Mouse (Mus musculus): ENCODE results near the gene Tango2.
A peak's percentile ranks its signal among the peaks of the same experiment; 100 is the strongest.

The Tango2 gene

DNA sequence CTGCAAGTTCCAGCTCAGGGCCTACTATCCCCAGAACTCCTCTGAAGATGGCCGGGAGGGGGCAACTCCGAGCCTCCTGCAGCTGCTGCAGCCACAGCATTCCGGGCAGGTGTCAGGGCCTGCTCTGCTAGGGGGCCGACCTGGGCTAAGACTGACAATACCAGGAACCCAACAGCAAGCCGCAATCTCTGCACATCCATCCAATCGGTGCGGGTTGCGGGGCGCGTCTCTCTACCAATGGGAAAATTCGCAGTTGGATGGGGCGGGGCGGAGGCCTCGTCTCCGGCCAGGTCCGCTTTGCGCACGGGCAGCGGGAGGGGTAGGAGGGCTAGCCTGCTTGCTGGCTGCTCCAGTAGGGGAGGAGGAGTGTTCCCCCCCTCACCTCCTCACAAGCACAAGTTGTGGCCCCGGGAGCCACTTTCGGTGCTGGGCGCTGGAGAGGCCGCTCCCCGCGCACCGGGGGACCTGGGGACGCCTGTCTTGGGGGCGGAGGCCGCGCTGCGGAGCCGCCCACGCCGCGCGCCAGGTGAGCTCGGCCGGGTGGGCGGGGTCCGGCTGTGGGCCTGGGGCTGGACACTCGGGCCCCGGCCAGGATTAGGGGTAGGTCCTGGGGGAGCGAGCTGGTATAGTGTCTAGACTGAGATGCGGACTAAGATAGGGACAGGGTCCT, at the start of gene Tango2, which contains the start of gene Arvcf:
TSS of gene Tango2 (minus strand) at position 173 of the 670 bp plus-strand sequence.
TSS of gene Arvcf (plus strand) at position 252 of the 670 bp plus-strand sequence.
- DNase-seq, result peak; percentile 93

GRCm38 (mm10) chr16:18396791-18397621, 49.1 kb upstream of the Tango2 start:
- no peak for DNase-seq

- DNase-seq, result no peak
Measured at GRCm38 (mm10) chr16:18396201-18396600, 48.3 kb upstream of the Tango2 start.

GRCm38 (mm10) chr16:18395620-18396036, 47.7 kb upstream of the Tango2 start:
- no peak for DNase-seq

DNA sequence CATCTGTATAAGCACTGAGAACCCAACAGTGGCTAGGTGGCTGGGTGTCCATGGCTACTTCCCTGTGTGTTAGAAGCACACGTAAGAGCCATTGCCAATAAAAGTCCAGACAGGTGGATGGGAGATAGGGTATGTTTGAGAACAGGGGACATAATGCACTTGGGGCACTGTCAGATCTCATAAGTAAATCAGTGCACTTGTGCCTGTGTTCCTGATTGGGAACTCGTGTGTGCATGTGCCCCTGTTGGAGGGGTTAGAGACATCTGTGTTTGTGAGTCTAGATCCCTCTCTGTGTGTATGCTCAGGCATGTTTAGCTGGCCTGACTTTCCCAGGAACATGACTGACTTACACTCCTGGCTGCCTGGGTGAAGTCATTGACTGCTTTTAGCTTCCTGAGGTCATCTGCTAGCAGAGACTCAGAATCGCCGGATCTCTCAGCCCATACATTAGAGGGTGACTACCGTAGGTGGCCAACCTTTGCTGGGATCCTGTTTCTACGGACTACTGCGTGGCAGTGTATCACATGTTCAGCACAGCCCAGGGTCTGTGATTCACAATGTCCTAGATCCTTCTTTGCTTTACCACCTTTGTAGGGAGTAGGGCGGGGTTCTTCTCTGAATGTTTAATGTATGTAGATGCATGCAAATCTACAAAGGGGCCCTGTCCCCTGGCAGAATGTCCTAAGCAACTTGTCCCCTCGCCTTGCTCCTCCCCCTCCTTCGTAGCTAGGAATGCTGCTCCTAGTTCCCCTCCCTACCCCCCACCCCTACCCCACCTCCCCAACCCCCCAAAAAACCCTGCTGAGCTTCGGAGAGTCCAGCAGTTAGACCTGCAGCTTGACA, 47.1 kb upstream of the Tango2 start:
- no peak for DNase-seq

GRCm38 (mm10) chr16:18394056-18394455, 46.2 kb upstream of the Tango2 start:
- DNase-seq, result no peak

- DNase-seq, result no peak
Measured at GRCm38 (mm10) chr16:18393595-18393994, 45.7 kb upstream of the Tango2 start.

GRCm38 (mm10) chr16:18392469-18393426, 44.8 kb upstream of the Tango2 start:
- DNase-seq, result peak; percentile 61

DNA sequence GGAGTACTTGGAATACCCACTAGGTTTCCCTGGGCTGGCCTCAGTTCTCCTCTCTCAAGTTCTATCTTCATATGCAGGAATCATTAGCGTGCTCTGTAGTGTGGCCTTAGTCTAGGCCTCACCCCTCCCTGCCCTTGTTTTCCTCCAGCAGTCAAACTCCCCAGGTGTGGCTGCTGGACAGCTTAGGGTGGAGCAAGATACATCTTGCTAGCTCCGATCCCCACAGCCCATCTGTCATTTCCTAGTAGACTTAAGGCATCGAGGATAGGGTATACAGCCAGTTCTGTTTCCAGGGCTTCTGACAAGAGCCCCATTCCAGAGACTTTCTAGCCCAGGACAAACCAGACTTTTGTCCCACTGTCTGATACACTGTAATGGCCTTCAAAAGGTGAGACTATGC, 43.8 kb upstream of the Tango2 start:
- DNase-seq, result no peak

- DNase-seq, result no peak
Measured at GRCm38 (mm10) chr16:18391127-18391526, 43.2 kb upstream of the Tango2 start.

DNA sequence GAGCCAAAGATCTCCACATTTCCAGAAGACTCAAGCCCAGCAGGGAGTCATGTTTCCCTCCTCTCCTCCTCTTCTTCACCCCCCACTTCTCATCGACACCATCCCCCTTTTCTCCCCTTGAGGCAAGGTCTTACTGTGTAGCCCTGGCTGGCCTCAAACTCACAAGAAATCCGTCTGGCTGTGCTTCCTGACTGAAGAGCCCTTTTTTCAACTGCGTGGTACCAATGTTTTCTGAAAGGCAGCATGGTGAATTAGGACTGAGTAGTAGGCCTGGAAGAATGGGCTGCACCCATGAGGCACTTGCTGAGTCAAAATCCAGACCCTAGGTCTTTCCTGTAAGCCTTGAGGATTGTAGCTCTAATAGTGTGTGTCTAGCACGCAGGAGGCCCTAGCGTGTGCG, 42.5 kb upstream of the Tango2 start:
- DNase-seq, result no peak

GRCm38 (mm10) chr16:18388583-18389435, 40.9 kb upstream of the Tango2 start:
- no peak for DNase-seq

DNA sequence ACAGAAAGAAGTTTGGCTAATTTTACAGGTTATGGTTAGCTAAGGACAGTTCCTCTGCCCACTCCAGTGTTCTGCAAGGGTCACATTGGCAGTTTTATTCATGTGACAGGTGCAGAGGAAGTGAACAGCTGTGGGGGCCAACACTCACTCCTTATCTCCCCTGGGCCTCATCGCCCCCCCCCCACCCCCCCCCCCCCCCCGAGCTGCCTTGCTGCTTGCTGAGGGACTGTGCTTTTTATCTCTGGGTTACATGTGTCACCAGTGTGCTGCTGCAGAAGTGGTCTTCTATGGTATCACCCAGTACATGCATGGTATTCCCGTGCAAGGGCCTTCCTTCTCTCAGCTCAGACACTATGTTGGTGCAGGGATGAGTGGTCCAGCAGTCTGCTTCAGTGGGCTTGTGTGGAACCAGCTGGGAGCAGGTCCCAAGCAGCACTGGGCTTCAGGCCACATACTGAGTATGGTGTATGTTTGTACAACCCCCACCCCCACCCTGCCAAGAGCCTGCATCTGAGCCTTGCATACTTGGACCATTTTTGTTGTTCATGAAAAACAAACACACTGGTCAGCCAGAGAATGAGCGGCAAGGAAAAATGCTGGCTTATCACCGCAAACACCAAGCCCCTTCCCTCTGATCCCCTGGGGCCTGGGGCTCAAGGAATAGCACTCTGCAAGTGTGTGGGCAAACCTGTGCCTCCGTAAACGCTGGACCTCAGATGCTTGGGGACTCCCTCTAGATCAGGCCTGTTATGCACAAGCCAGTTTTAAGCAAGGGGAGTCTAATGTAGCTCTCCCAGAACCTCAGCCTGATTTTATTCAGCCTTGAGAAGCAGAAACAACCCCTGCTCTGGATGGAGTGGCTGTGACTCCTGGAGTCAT, 40.0 kb upstream of the Tango2 start:
- no peak for DNase-seq

- DNase-seq, result no peak
Measured at GRCm38 (mm10) chr16:18386972-18387371, 39.1 kb upstream of the Tango2 start.

- DNase-seq, result no peak
Measured at GRCm38 (mm10) chr16:18386451-18386850, 38.5 kb upstream of the Tango2 start.

- no peak for DNase-seq
Measured at GRCm38 (mm10) chr16:18385411-18385810, 37.5 kb upstream of the Tango2 start.

DNA sequence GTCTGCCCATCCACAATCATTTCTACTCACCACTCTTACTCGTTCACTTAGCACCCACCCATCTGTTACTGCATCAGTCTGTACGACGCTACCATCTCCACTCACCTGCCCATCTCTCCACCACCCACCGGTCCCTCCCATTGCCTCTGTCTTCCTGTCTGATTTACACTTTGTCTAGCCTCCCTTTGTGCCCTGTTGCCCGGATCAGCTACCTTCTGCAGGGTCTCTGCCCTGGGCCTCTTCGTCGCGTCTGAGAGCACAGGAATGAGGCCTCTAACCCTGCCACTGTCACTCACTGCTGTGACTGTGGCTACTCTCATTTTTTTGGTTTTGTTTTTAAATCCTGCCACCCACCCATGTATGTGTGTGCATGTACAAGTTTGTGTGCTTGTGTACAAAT, 36.8 kb upstream of the Tango2 start:
- no peak for DNase-seq

DNA sequence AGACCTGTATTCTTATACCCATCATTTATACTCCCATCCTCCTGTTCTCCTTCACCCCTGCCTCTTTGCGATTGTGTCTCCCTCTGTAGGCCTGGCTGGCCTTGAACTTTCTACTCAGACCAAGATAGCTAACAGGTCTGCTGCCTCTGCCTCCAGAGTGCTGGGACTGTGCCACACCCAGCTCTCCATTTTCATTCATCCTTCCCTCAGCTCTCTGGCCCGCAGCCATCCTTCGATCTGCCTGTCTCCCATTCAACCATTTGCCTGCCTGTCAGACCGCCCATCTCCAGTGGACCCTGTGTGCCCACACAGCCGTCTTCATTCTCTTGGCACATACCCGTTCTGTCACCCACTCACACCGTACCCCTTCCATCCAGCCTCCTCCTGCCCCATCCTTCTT, 36.3 kb upstream of the Tango2 start:
- DNase-seq, result no peak

- no peak for DNase-seq
Measured at GRCm38 (mm10) chr16:18383756-18384155, 35.9 kb upstream of the Tango2 start.

All from right cerebral cortex, postnatal 14 days (tissue).